ENCODE assay signal across 8 mouse cellular contexts in the genomic region with DNA sequence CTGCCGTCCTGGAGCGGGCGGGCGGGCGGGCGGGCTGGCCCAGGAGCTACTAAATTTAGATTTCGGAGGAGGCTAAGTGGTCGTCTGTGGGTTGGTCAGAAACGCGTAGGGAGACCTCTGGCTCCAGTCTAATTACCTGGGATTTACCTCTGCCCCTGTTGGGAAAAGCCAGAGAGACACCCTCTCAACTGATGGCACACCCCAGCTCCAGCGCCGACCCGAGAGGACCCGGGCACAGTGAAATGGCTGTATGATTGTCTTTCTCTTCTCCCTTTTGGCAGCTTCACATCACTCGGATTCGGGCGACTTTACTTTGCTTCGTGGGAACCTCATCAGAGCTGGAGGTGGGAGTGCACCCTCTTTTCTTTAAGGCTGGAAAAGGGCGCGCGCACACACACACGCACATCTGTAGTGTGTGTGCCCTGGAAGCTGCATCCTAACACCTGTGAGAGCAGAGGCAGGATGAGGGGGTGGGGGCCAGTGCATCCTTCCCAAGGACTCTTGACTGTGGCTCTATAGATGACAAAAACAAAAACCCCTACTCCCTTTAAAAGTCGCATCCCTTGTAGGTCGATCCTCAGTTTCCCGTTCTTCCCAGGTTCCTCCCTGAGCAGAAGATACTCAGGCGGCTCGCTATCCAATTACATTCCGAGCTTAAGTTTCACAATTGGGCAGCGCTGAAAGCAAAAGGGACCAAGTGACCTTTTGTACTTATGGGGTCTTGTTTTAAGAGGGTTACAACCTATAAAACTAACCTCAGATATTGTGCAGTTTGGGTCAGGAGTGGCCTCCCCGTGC. TPM values are rescaled to one million over a fixed set of nuclear protein-coding genes. Genes with fewer than 3 reads are reported as not detected.
DNase-seq lines count a peak whose midpoint lies in the region; ATAC-seq and TF ChIP-seq lines count a peak whose summit lies in the region.

No protein-coding gene starts in this region.

- peak overlapping the region; percentile 97 for H3K4me3 ChIP-seq in heart, embryonic 10.5 days
- H3K4me3 ChIP-seq in G1E (ENCODE audit: low read depth, low read length) (peak overlapping the region; percentile 78), macrophage (ENCODE audit: inconsistent target) (peak overlapping the region; percentile 45)
- H3K4me3 ChIP-seq in embryonic facial prominence, embryonic 14.5 days (ENCODE audit: low read depth, low read length), result peak overlapping the region; percentile 95
- peak overlapping the region; percentile 96 for H3K4me3 ChIP-seq in stomach, postnatal 0 days (ENCODE audit: low read depth, low read length)

- H3K4me2 ChIP-seq in embryonic facial prominence, embryonic 14.5 days (ENCODE audit: low read depth, low read length), result peak overlapping the region; percentile 85
- H3K4me2 ChIP-seq in stomach, postnatal 0 days (replicated peaks; ENCODE audit: low read depth), result peak overlapping the region; percentile 77

- TF ChIP-seq CTCF in G1E (IDR thresholded peaks at IDR 0.05; ENCODE audit: low read depth, low read length), result no peak
- no peak for TF ChIP-seq CTCF in stomach, postnatal 0 days (IDR thresholded peaks at IDR 0.05; ENCODE audit: low read depth)

- H3K27ac ChIP-seq in heart, embryonic 10.5 days, result peak overlapping the region; percentile 100
- H3K27ac ChIP-seq in embryonic facial prominence, embryonic 14.5 days (replicated peaks; ENCODE audit: low read depth, low read length), result peak overlapping the region; percentile 97
- H3K27ac ChIP-seq in macrophage, result no peak overlapping the region
- peak overlapping the region; percentile 98 for H3K27ac ChIP-seq in stomach, postnatal 0 days (replicated peaks)

- H3K27me3 ChIP-seq in heart, embryonic 10.5 days (ENCODE audit: insufficient read depth, poor library complexity, severe bottlenecking), result peaks cover 4% of the 10 kb centered on the region; the same call in 1 of the 2 replicates
- peaks cover 14% of the 10 kb centered on the region for H3K27me3 ChIP-seq in G1E (ENCODE audit: insufficient read depth, low read length)
- H3K27me3 ChIP-seq in embryonic facial prominence, embryonic 14.5 days (replicated peaks; ENCODE audit: control insufficient read depth, insufficient read depth, low read length), result no peaks in the 10 kb centered on the region
- H3K27me3 ChIP-seq in stomach, postnatal 0 days (ENCODE audit: control insufficient read depth, insufficient read depth, low read length), result no peaks in the 10 kb centered on the region

- no peaks in the 10 kb centered on the region; the same call in 1 of the 2 replicates for H3K79me2 ChIP-seq in macrophage (ENCODE audit: inconsistent target)

- DNase-seq in heart, embryonic 10.5 days (ENCODE audit: low spot score), result peak; percentile 87
- DNase-seq in heart, postnatal 4 days, result no peak
- DNase-seq in G1E (ENCODE audit: low spot score), result no peak
- no peak for DNase-seq in embryonic facial prominence, embryonic 14.5 days (ENCODE audit: low spot score)
- DNase-seq in induced T-regulatory cell, adult 2 months (ENCODE audit: low read depth), result peak; percentile 49
- DNase-seq in stomach, postnatal 0 days (ENCODE audit: low spot score), result no peak
- no peak for DNase-seq in layer of hippocampus, postnatal 25 days (ENCODE audit: extremely low spot score in 1 of 2, low spot score in 1 of 2)

- H3K9me3 ChIP-seq in heart, embryonic 10.5 days, result no peaks in the 10 kb centered on the region
- no peaks in the 10 kb centered on the region for H3K9me3 ChIP-seq in G1E (replicated peaks)
- H3K9me3 ChIP-seq in embryonic facial prominence, embryonic 14.5 days (ENCODE audit: control insufficient read depth, low read length), result no peaks in the 10 kb centered on the region
- no peaks in the 10 kb centered on the region for H3K9me3 ChIP-seq in stomach, postnatal 0 days (ENCODE audit: control insufficient read depth, low read length)

- no peak for TF ChIP-seq EP300 in stomach, postnatal 0 days (optimal IDR thresholded peaks at IDR 0.05)

- no peak for ATAC-seq in G1E (ENCODE audit: extremely low read depth, insufficient number of reproducible peaks, low FRiP score, poor library complexity, severe bottlenecking)
- ATAC-seq in embryonic facial prominence, embryonic 14.5 days (ENCODE audit: low read depth), result peak; percentile 36
- ATAC-seq in stomach, postnatal 0 days (ENCODE audit: low FRiP score, low TSS enrichment), result peak; percentile 25

- H3K9ac ChIP-seq in embryonic facial prominence, embryonic 14.5 days (ENCODE audit: low read depth, low read length), result peak overlapping the region; percentile 99
- peak overlapping the region; percentile 98 for H3K9ac ChIP-seq in stomach, postnatal 0 days (ENCODE audit: low read length)

- 2% methylated on average over 30 of the region's 30 CpGs for WGBS in heart, embryonic 10.5 days
- under 1% methylated on average over 24 of the region's 30 CpGs for WGBS in embryonic facial prominence, embryonic 14.5 days
- WGBS in macrophage (ENCODE audit: missing documents), result 13% methylated on average over 30 of the region's 30 CpGs
- 2% methylated on average over 23 of the region's 30 CpGs for WGBS in stomach, postnatal 0 days

- H3K36me3 ChIP-seq in heart, embryonic 10.5 days, result peaks cover 37% of the 10 kb centered on the region
- H3K36me3 ChIP-seq in G1E (replicated peaks) (peaks cover 32% of the 10 kb centered on the region), macrophage (ENCODE audit: inconsistent target) (peaks cover 34% of the 10 kb centered on the region)
- peaks cover 37% of the 10 kb centered on the region for H3K36me3 ChIP-seq in embryonic facial prominence, embryonic 14.5 days (ENCODE audit: control insufficient read depth, insufficient read depth, low read length)
- H3K36me3 ChIP-seq in stomach, postnatal 0 days (ENCODE audit: control insufficient read depth, insufficient read depth, low read length), result 0 out of 2 replicates have a peak, but pooled peaks cover 5% of the 10 kb centered on the region

- peaks cover 22% of the 10 kb centered on the region for H3K4me1 ChIP-seq in heart, embryonic 10.5 days
- H3K4me1 ChIP-seq in G1E (ENCODE audit: insufficient read depth, low read depth, low read length), result peaks cover 21% of the 10 kb centered on the region
- H3K4me1 ChIP-seq in embryonic facial prominence, embryonic 14.5 days (ENCODE audit: control insufficient read depth, insufficient read depth, low read length), result peaks cover 11% of the 10 kb centered on the region
- H3K4me1 ChIP-seq in stomach, postnatal 0 days (replicated peaks; ENCODE audit: control insufficient read depth, insufficient read depth), result no peaks in the 10 kb centered on the region

RNA-seq across cellular contexts. Expression of a gene that starts 0.9 kb away (rescaled TPM):
- 18.5 and 23.4 TPM in 2 replicates for polyA plus RNA-seq in heart, embryonic 10.5 days (2016; fragmentation: Nextera tagmentation; extraction: Ambion mirVana)
- total RNA-seq in heart, postnatal 4 days (2021), result 10 to 100 TPM; 23.3 to 24.3 TPM
- total RNA-seq in G1E (2014; fragmentation: Nextera tagmentation), result 4.7 and 7.9 TPM in 2 replicates
- total RNA-seq in G1E (2017), result 10.4 and 12.0 TPM in 2 replicates
- polyA plus RNA-seq in G1E (2012), result 4.7 and 5.1 TPM in 2 replicates
- 22.4 and 24.9 TPM in 2 replicates for polyA plus RNA-seq in embryonic facial prominence, embryonic 14.5 days (2014; fragmentation: Nextera tagmentation; extraction: Ambion mirVana)
- total RNA-seq in macrophage (2018; cell fraction: chromatin; rRNA removed), result 10 to 100 TPM; 13.6 to 93.8 (median 54.6) TPM
- total RNA-seq in macrophage (2018; cell fraction: cytosol; rRNA removed), result 10 to 100 TPM in 21 of 26 experiments, 1 to 10 TPM in 5; 6.2 to 30.2 (median 17.2) TPM
- 10 to 100 TPM; 13.0 to 68.1 (median 39.5) TPM for total RNA-seq in macrophage (2018; cell fraction: nucleus; rRNA removed)
- 9.2 to 15.3 TPM (median 14.5 TPM) in 3 replicates for polyA plus RNA-seq in macrophage (2018)
- polyA plus RNA-seq in stomach, postnatal 0 days (2015; fragmentation: Nextera tagmentation; extraction: Ambion mirVana), result 12.2 and 13.6 TPM in 2 replicates
- 10 to 100 TPM; 45.3 to 47.3 TPM for total RNA-seq in layer of hippocampus, postnatal 25 days (2021)

RNA-seq across cellular contexts. Expression of a gene that starts 13.2 kb away (rescaled TPM):
- 100 and 103 TPM in 2 replicates for polyA plus RNA-seq in heart, embryonic 10.5 days (2016; fragmentation: Nextera tagmentation; extraction: Ambion mirVana)
- total RNA-seq in heart, postnatal 4 days (2021), result 10 to 100 TPM; 60.4 to 64.6 TPM
- total RNA-seq in G1E (2014; fragmentation: Nextera tagmentation) (55.1 and 69.7 TPM in 2 replicates), G1E (2017) (88.4 and 92.4 TPM in 2 replicates)
- polyA plus RNA-seq in G1E (2012) (23.4 and 25.8 TPM in 2 replicates), macrophage (2018) (79.1 to 112 TPM (median 87.3 TPM) in 3 replicates)
- 118 and 136 TPM in 2 replicates for polyA plus RNA-seq in embryonic facial prominence, embryonic 14.5 days (2014; fragmentation: Nextera tagmentation; extraction: Ambion mirVana)
- total RNA-seq in macrophage (2018; cell fraction: chromatin; rRNA removed), result 100 to 1,000 TPM; 184 to 290 (median 245) TPM
- total RNA-seq in macrophage (2018; cell fraction: cytosol; rRNA removed), result 100 to 1,000 TPM; 108 to 165 (median 124) TPM
- 100 to 1,000 TPM; 141 to 322 (median 221) TPM for total RNA-seq in macrophage (2018; cell fraction: nucleus; rRNA removed)
- 96.0 and 103 TPM in 2 replicates for polyA plus RNA-seq in stomach, postnatal 0 days (2015; fragmentation: Nextera tagmentation; extraction: Ambion mirVana)
- 10 to 100 TPM; 84.7 to 86.4 TPM for total RNA-seq in layer of hippocampus, postnatal 25 days (2021)

RNA-seq across cellular contexts. Expression of a gene that starts 31.3 kb away (rescaled TPM):
- 6.1 and 6.4 TPM in 2 replicates for polyA plus RNA-seq in heart, embryonic 10.5 days (2016; fragmentation: Nextera tagmentation; extraction: Ambion mirVana)
- total RNA-seq in heart, postnatal 4 days (2021), result 10 to 100 TPM; 33.6 to 34.4 TPM
- total RNA-seq in G1E (2014; fragmentation: Nextera tagmentation), result 27.6 and 29.5 TPM in 2 replicates
- 18.4 and 20.7 TPM in 2 replicates for total RNA-seq in G1E (2017)
- polyA plus RNA-seq in G1E (2012), result 33.4 and 36.8 TPM in 2 replicates
- polyA plus RNA-seq in embryonic facial prominence, embryonic 14.5 days (2014; fragmentation: Nextera tagmentation; extraction: Ambion mirVana), result 7.9 and 9.2 TPM in 2 replicates
- 10 to 100 TPM; 21.0 to 37.6 (median 30.0) TPM for total RNA-seq in macrophage (2018; cell fraction: chromatin; rRNA removed)
- total RNA-seq in macrophage (2018; cell fraction: cytosol; rRNA removed), result 10 to 100 TPM; 13.8 to 31.9 (median 22.2) TPM
- 10 to 100 TPM; 22.5 to 41.8 (median 30.4) TPM for total RNA-seq in macrophage (2018; cell fraction: nucleus; rRNA removed)
- polyA plus RNA-seq in macrophage (2018), result 15.8 to 17.7 TPM (median 17.0 TPM) in 3 replicates
- 2.7 and 2.8 TPM in 2 replicates for polyA plus RNA-seq in stomach, postnatal 0 days (2015; fragmentation: Nextera tagmentation; extraction: Ambion mirVana)
- total RNA-seq in layer of hippocampus, postnatal 25 days (2021), result 10 to 100 TPM; 38.7 to 45.0 TPM

Comparison
In these comparisons a context has a peak if more than half of its experiments do, and no peak if none do; other contexts are left out.
1. DNase-seq: peak in heart, embryonic 10.5 days (single experiment) and induced T-regulatory cell, adult 2 months (single experiment); none in heart, postnatal 4 days (single experiment), G1E (single experiment), embryonic facial prominence, embryonic 14.5 days (single experiment), stomach, postnatal 0 days (single experiment) and layer of hippocampus, postnatal 25 days (0 of 2).
2. H3K4me3 ChIP-seq: peak in every context shown above with its lines; median percentile 97 in heart, embryonic 10.5 days; 96 in stomach, postnatal 0 days; 95 in embryonic facial prominence, embryonic 14.5 days; 78 in G1E; 45 in macrophage.